Mouse (Mus musculus): ENCODE results near the gene Apmap. TPM values are rescaled to one million over a fixed set of nuclear protein-coding genes. Genes with fewer than 3 reads are reported as not detected.

Gene Apmap
- polyA plus RNA-seq (2012; rRNA removed) = 132 and 182 TPM in 2 replicates

- DNase-seq (ENCODE audit: low read depth) = no peak
Measured at GRCm38 (mm10) chr2:150608087-150608799, at the start of gene Apmap. Gene Apmap (minus strand): TSS chr2:150608567.

GRCm38 (mm10) chr2:150656975-150657768 lies 48.8 kb upstream of the Apmap start:
- no peak for DNase-seq (ENCODE audit: low read depth)

GRCm38 (mm10) chr2:150656112-150656511 lies 47.7 kb upstream of the Apmap start:
- DNase-seq (ENCODE audit: low read depth) = no peak

GRCm38 (mm10) chr2:150655290-150655689 lies 46.9 kb upstream of the Apmap start:
- no peak for DNase-seq (ENCODE audit: low read depth)

GRCm38 (mm10) chr2:150654814-150655213 lies 46.4 kb upstream of the Apmap start:
- DNase-seq (ENCODE audit: low read depth) = no peak

GRCm38 (mm10) chr2:150651366-150651765 lies 43.0 kb upstream of the Apmap start:
- no peak for DNase-seq (ENCODE audit: low read depth)

GRCm38 (mm10) chr2:150650511-150651074 lies 42.2 kb upstream of the Apmap start:
- no peak for DNase-seq (ENCODE audit: low read depth)

GRCm38 (mm10) chr2:150648300-150648895 lies 40.0 kb upstream of the Apmap start:
- no peak for DNase-seq (ENCODE audit: low read depth)

- no peak for DNase-seq (ENCODE audit: low read depth)
Measured at GRCm38 (mm10) chr2:150647681-150648299, 39.4 kb upstream of the Apmap start.

GRCm38 (mm10) chr2:150646411-150647121 lies 38.2 kb upstream of the Apmap start:
- no peak for DNase-seq (ENCODE audit: low read depth)

- no peak for DNase-seq (ENCODE audit: low read depth)
Measured at GRCm38 (mm10) chr2:150645225-150645624, 36.9 kb upstream of the Apmap start.

- DNase-seq (ENCODE audit: low read depth) = no peak
Measured at GRCm38 (mm10) chr2:150643726-150644415, 35.5 kb upstream of the Apmap start.

- DNase-seq (ENCODE audit: low read depth) = no peak
Measured at GRCm38 (mm10) chr2:150643166-150643565, 34.8 kb upstream of the Apmap start.

- DNase-seq (ENCODE audit: low read depth) = no peak
Measured at GRCm38 (mm10) chr2:150638370-150638733, 30.0 kb upstream of the Apmap start.

GRCm38 (mm10) chr2:150637702-150638369 lies 29.5 kb upstream of the Apmap start:
- DNase-seq (ENCODE audit: low read depth) = no peak

- no peak for DNase-seq (ENCODE audit: low read depth)
Measured at GRCm38 (mm10) chr2:150635877-150636446, 27.6 kb upstream of the Apmap start.

GRCm38 (mm10) chr2:150629255-150629654 lies 20.9 kb upstream of the Apmap start:
- DNase-seq (ENCODE audit: low read depth) = no peak

GRCm38 (mm10) chr2:150627140-150627539 lies 18.8 kb upstream of the Apmap start:
- DNase-seq (ENCODE audit: low read depth) = no peak

GRCm38 (mm10) chr2:150624926-150625325 lies 16.6 kb upstream of the Apmap start:
- DNase-seq (ENCODE audit: low read depth) = no peak

GRCm38 (mm10) chr2:150623957-150624356 lies 15.6 kb upstream of the Apmap start:
- DNase-seq (ENCODE audit: low read depth) = no peak

Measured in gonadal fat pad, adult 2 months (tissue).